Mouse (Mus musculus): ENCODE results near the gene Pfkp. TPM values are rescaled to one million over a fixed set of nuclear protein-coding genes. Genes with fewer than 3 reads are reported as not detected.

Gene Pfkp
- polyA plus RNA-seq, 1 experiment from 2014 or later, result 348 TPM

DNA sequence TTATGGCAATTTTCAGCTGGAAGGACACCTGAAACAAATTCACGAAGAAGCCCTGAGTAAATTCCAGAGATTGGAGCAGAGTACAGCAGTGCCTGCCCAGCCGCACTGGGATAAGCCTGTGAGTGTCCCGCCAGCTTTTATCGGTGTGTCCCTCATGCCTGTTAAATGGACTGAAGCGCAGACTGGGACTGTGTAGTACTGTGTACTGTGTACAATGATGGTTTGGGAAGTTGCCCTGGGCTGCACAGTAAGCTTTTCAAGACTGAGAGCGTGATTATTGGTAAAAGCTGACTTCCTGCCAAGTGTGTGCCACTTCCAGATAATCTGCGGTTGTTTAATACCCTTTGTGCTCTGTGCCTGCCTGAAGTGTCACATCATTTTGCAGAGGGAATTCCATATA is 90.8 kb downstream of the Pfkp start:
- Histone ChIP-seq H3K4me1 (replicated peaks; ENCODE audit: control insufficient read depth, insufficient read depth, low read length) (no peaks in the 10 kb centered on the region), H3K9ac (no peak overlapping the region), H3K36me3 (replicated peaks; ENCODE audit: control insufficient read depth, insufficient read depth) (peaks cover 90% of the 10 kb centered on the region), H3K9me3 (ENCODE audit: control insufficient read depth, low read length) (no peaks in the 10 kb centered on the region), H3K4me2 (replicated peaks) (no peak overlapping the region), H3K27me3 (ENCODE audit: control insufficient read depth, insufficient read depth, low read length) (no peaks in the 10 kb centered on the region), H3K4me3 (replicated peaks; ENCODE audit: low read length) (no peak overlapping the region), H3K27ac (no peak overlapping the region)
- DNase-seq (ENCODE audit: low spot score), result peak; percentile 35
- peak; percentile 86 for ATAC-seq (ENCODE audit: low FRiP score)
- 74% methylated on average over 7 of the region's 7 CpGs for WGBS

DNA sequence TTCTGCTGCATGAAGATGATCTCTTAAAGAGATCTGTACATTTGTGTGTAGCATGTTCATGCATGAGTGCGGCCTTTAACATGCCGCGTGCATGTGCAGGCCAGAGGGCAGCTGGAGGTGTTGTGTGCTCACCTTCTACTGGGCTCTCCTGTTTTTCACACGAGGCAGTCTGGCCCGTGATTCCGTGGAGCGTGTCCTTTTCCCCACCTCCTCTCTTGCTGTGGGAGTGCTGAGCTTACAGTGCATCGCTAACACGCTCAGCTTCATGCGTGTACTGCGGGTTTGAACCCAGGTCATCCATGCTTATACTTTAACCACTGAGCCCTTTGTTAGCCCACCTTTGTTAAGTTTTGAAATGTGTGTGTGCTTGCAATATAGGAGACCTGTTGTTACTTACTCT is 92.9 kb downstream of the Pfkp start:
- DNase-seq (ENCODE audit: low spot score) (no peak), ATAC-seq (ENCODE audit: low FRiP score) (no peak)
- no peak overlapping the region for H3K4me2 ChIP-seq (replicated peaks)
- no peak overlapping the region for H3K4me3 ChIP-seq (replicated peaks; ENCODE audit: low read length)
- peaks cover 87% of the 10 kb centered on the region for H3K36me3 ChIP-seq (replicated peaks; ENCODE audit: control insufficient read depth, insufficient read depth)
- 98% methylated on average over 11 of the region's 11 CpGs for WGBS
- H3K4me1 ChIP-seq (replicated peaks; ENCODE audit: control insufficient read depth, insufficient read depth, low read length), result no peaks in the 10 kb centered on the region
- H3K9ac ChIP-seq, result no peak overlapping the region
- H3K9me3 ChIP-seq (ENCODE audit: control insufficient read depth, low read length), result no peaks in the 10 kb centered on the region
- no peak overlapping the region for H3K27ac ChIP-seq
- H3K27me3 ChIP-seq (ENCODE audit: control insufficient read depth, insufficient read depth, low read length), result no peaks in the 10 kb centered on the region

- H3K4me1 ChIP-seq (replicated peaks; ENCODE audit: control insufficient read depth, insufficient read depth, low read length), result peaks cover 7% of the 10 kb centered on the region; the same call in 1 of the 2 replicates
- no peak for ATAC-seq (ENCODE audit: low FRiP score)
- 81% methylated on average over 2 of the region's 2 CpGs for WGBS
- no peaks in the 10 kb centered on the region for H3K27me3 ChIP-seq (ENCODE audit: control insufficient read depth, insufficient read depth, low read length)
- no peak overlapping the region for H3K4me2 ChIP-seq (replicated peaks)
- no peak overlapping the region for H3K9ac ChIP-seq
- H3K36me3 ChIP-seq (replicated peaks; ENCODE audit: control insufficient read depth, insufficient read depth), result peaks cover 74% of the 10 kb centered on the region
- H3K27ac ChIP-seq, result no peak overlapping the region
- no peaks in the 10 kb centered on the region for H3K9me3 ChIP-seq (ENCODE audit: control insufficient read depth, low read length)
- DNase-seq (ENCODE audit: low spot score), result no peak
- no peak overlapping the region for H3K4me3 ChIP-seq (replicated peaks; ENCODE audit: low read length)
Observed at GRCm38 (mm10) chr13:6553708-6554107, 94.9 kb downstream of the Pfkp start.

DNA sequence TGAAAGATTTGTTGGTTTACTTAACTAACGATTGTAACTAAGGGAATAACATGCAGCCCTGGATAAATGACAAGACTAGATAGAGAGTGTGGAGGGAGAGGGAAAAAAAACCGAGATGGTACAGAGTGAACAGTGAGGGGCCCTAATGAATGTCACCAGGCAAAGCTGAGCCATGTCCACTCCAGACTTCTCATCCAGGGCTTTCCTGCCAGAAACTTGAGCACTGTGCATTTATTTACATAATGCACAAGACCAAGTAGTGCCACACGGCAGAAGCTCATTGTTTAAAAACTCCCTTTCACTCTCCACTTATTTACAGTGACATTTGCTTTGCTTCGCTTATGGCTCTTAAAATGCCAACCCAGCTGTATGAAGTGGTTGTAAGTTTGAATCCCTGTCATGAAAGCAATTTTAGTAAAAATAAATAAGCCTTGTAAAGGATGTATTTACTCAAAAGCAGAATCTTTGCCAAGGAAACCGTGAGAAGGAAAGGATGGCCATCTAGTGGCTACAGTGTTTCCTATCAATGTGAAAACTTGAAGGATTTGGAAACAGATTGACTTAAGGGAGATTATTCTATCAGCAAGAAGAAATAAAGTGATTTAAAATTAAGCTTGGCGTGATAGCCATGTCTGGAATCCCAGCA is 113.2 kb downstream of the Pfkp start:
- DNase-seq (ENCODE audit: low spot score) (peak; percentile 73), ATAC-seq (ENCODE audit: low FRiP score) (no peak; the same call in 1 of the 2 replicates)
- Histone ChIP-seq H3K36me3 (replicated peaks; ENCODE audit: control insufficient read depth, insufficient read depth) (no peaks in the 10 kb centered on the region), H3K27me3 (ENCODE audit: control insufficient read depth, insufficient read depth, low read length) (no peaks in the 10 kb centered on the region), H3K27ac (no peak overlapping the region), H3K9ac (0 out of 2 replicates have a peak overlapping the region, but pooled peaks have one; percentile 17), H3K4me2 (replicated peaks) (peak overlapping the region; percentile 27; the same call in 1 of the 2 replicates), H3K4me3 (replicated peaks; ENCODE audit: low read length) (no peak overlapping the region), H3K9me3 (ENCODE audit: control insufficient read depth, low read length) (no peaks in the 10 kb centered on the region), H3K4me1 (replicated peaks; ENCODE audit: control insufficient read depth, insufficient read depth, low read length) (no peaks in the 10 kb centered on the region)
- WGBS, result 43% methylated on average over 6 of the region's 6 CpGs

- ATAC-seq (ENCODE audit: low FRiP score) (no peak), DNase-seq (ENCODE audit: low spot score) (no peak)
- WGBS, result 95% methylated on average over 1 of the region's 1 CpGs
- no peaks in the 10 kb centered on the region for H3K4me1 ChIP-seq (replicated peaks; ENCODE audit: control insufficient read depth, insufficient read depth, low read length)
- H3K4me2 ChIP-seq (replicated peaks), result no peak overlapping the region
- H3K27me3 ChIP-seq (ENCODE audit: control insufficient read depth, insufficient read depth, low read length), result no peaks in the 10 kb centered on the region
- H3K4me3 ChIP-seq (replicated peaks; ENCODE audit: low read length), result no peak overlapping the region
- no peaks in the 10 kb centered on the region for H3K9me3 ChIP-seq (ENCODE audit: control insufficient read depth, low read length)
- no peaks in the 10 kb centered on the region for H3K36me3 ChIP-seq (replicated peaks; ENCODE audit: control insufficient read depth, insufficient read depth)
- no peak overlapping the region for H3K27ac ChIP-seq
- no peak overlapping the region for H3K9ac ChIP-seq
Observed at GRCm38 (mm10) chr13:6532683-6533082, 115.9 kb downstream of the Pfkp start.

Other genes with a start within 250 kb of the Pfkp start
- 48.2 and 53.7 TPM in 2 replicates for gene Pitrm1, start 100.6 kb downstream of the Pfkp start, polyA plus RNA-seq (2014; fragmentation: Nextera tagmentation; extraction: Ambion mirVana)